Mouse (Mus musculus) heart, embryonic 11.5 days (tissue): Measurements from ENCODE around the gene Cyp2c70. TPM values are rescaled to one million over a fixed set of nuclear protein-coding genes. Genes with fewer than 3 reads are reported as not detected.

ENCODE experiments used
- polyA plus RNA-seq: library from polyadenylated mRNA; unstranded; fragments of >200 nt; fragmentation: Nextera tagmentation; extraction: Ambion mirVana; gene quantifications from 2 replicates; pipeline ENCODE4 v1.2.1, GENCODE M21; 2014

Gene Cyp2c70
- polyA plus RNA-seq, 1 experiment from 2014 or later: not detected

Other genes starting within 250 kb of the Cyp2c70 start
- not detected in 2 replicates for gene Cyp2c37, start 194.9 kb downstream of the Cyp2c70 start, polyA plus RNA-seq
- gene Cyp2c54, start 113.5 kb downstream of the Cyp2c70 start, polyA plus RNA-seq: not detected in 2 replicates
- gene Cyp2c50, start 97.6 kb downstream of the Cyp2c70 start, polyA plus RNA-seq: not detected in 2 replicates
- 318 and 322 TPM in 2 replicates for gene Pdlim1, start 84.5 kb upstream of the Cyp2c70 start, polyA plus RNA-seq